Mouse (Mus musculus): ENCODE data around the gene Ccdc171. TPM values are rescaled to one million over a fixed set of nuclear protein-coding genes. Genes with fewer than 3 reads are reported as not detected.
"Not testable (repeated sequence)": the region's sequence is repeated elsewhere in the genome, so short reads cannot be mapped to it uniquely, and the experiment has no call there.

Ccdc171 gene
- polyA plus RNA-seq, 1 experiment: 2.1 TPM

- Histone ChIP-seq H3K27me3 (ENCODE audit: control insufficient read depth, insufficient read depth, low read length) (no peaks in the 10 kb centered on the region), H3K4me1 (ENCODE audit: control insufficient read depth, insufficient read depth, low read length) (no peaks in the 10 kb centered on the region), H3K27ac (ENCODE audit: insufficient read depth, low read length) (no peak overlapping the region), H3K4me3 (replicated peaks; ENCODE audit: insufficient read depth, low read depth, low read length) (no peak overlapping the region)
- 41% methylated on average over 13 of the region's 13 CpGs for WGBS
- no peak for DNase-seq
- TF ChIP-seq POLR2A (IDR thresholded peaks at IDR 0.05; ENCODE audit: borderline replicate concordance, insufficient read depth, low read length) (no peak), CTCF (IDR thresholded peaks at IDR 0.05; ENCODE audit: borderline replicate concordance, insufficient read depth, low read depth, low read length) (no peak)
Measured at GRCm38 (mm10) chr4:83567190-83568113, 42.1 kb downstream of the Ccdc171 start.

GRCm38 (mm10) chr4:83568145-83568544, 42.8 kb downstream of the Ccdc171 start:
- 13% methylated on average over 9 of the region's 9 CpGs for WGBS
- H3K27me3 ChIP-seq (ENCODE audit: control insufficient read depth, insufficient read depth, low read length); H3K27ac ChIP-seq (ENCODE audit: insufficient read depth, low read length); H3K4me3 ChIP-seq (replicated peaks; ENCODE audit: insufficient read depth, low read depth, low read length); DNase-seq; H3K4me1 ChIP-seq (ENCODE audit: control insufficient read depth, insufficient read depth, low read length): not testable (repeated sequence)

GRCm38 (mm10) chr4:83570569-83570968, 45.2 kb downstream of the Ccdc171 start:
- H3K27me3 ChIP-seq (ENCODE audit: control insufficient read depth, insufficient read depth, low read length): no peaks in the 10 kb centered on the region
- H3K4me1 ChIP-seq (ENCODE audit: control insufficient read depth, insufficient read depth, low read length): no peaks in the 10 kb centered on the region
- WGBS: 58% methylated on average over 6 of the region's 6 CpGs
- H3K4me3 ChIP-seq (replicated peaks; ENCODE audit: insufficient read depth, low read depth, low read length): no peak overlapping the region
- DNase-seq: peak in 1 of 2 experiments; percentile 26
- no peak for TF ChIP-seq POLR2A (IDR thresholded peaks at IDR 0.05; ENCODE audit: borderline replicate concordance, insufficient read depth, low read length)
- no peak for TF ChIP-seq CTCF (IDR thresholded peaks at IDR 0.05; ENCODE audit: borderline replicate concordance, insufficient read depth, low read depth, low read length)
- no peak overlapping the region for H3K27ac ChIP-seq (ENCODE audit: insufficient read depth, low read length)

GRCm38 (mm10) chr4:83571033-83571432, 45.7 kb downstream of the Ccdc171 start:
- no peak overlapping the region for H3K27ac ChIP-seq (ENCODE audit: insufficient read depth, low read length)
- no peak overlapping the region for H3K4me3 ChIP-seq (replicated peaks; ENCODE audit: insufficient read depth, low read depth, low read length)
- no peaks in the 10 kb centered on the region for H3K27me3 ChIP-seq (ENCODE audit: control insufficient read depth, insufficient read depth, low read length)
- DNase-seq: no peak
- H3K4me1 ChIP-seq (ENCODE audit: control insufficient read depth, insufficient read depth, low read length): no peaks in the 10 kb centered on the region
- WGBS: 95% methylated on average over 5 of the region's 5 CpGs
- TF ChIP-seq CTCF (IDR thresholded peaks at IDR 0.05; ENCODE audit: borderline replicate concordance, insufficient read depth, low read depth, low read length): no peak
- no peak for TF ChIP-seq POLR2A (IDR thresholded peaks at IDR 0.05; ENCODE audit: borderline replicate concordance, insufficient read depth, low read length)

- no peaks in the 10 kb centered on the region for H3K27me3 ChIP-seq (ENCODE audit: control insufficient read depth, insufficient read depth, low read length)
- WGBS: 56% methylated on average over 6 of the region's 6 CpGs
- H3K27ac ChIP-seq (ENCODE audit: insufficient read depth, low read length): no peak overlapping the region
- TF ChIP-seq POLR2A (IDR thresholded peaks at IDR 0.05; ENCODE audit: borderline replicate concordance, insufficient read depth, low read length) (no peak), CTCF (IDR thresholded peaks at IDR 0.05; ENCODE audit: borderline replicate concordance, insufficient read depth, low read depth, low read length) (no peak)
- no peaks in the 10 kb centered on the region for H3K4me1 ChIP-seq (ENCODE audit: control insufficient read depth, insufficient read depth, low read length)
- no peak overlapping the region for H3K4me3 ChIP-seq (replicated peaks; ENCODE audit: insufficient read depth, low read depth, low read length)
- DNase-seq: no peak
Measured at GRCm38 (mm10) chr4:83572521-83572920, 47.2 kb downstream of the Ccdc171 start.

- no peak overlapping the region for H3K4me3 ChIP-seq (replicated peaks; ENCODE audit: insufficient read depth, low read depth, low read length)
- no peaks in the 10 kb centered on the region for H3K27me3 ChIP-seq (ENCODE audit: control insufficient read depth, insufficient read depth, low read length)
- no peak for DNase-seq
- no peaks in the 10 kb centered on the region for H3K4me1 ChIP-seq (ENCODE audit: control insufficient read depth, insufficient read depth, low read length)
- H3K27ac ChIP-seq (ENCODE audit: insufficient read depth, low read length): no peak overlapping the region
- 70% methylated on average over 3 of the region's 3 CpGs for WGBS
- TF ChIP-seq CTCF (IDR thresholded peaks at IDR 0.05; ENCODE audit: borderline replicate concordance, insufficient read depth, low read depth, low read length): no peak
- TF ChIP-seq POLR2A (IDR thresholded peaks at IDR 0.05; ENCODE audit: borderline replicate concordance, insufficient read depth, low read length): no peak
Measured at GRCm38 (mm10) chr4:83576315-83576714, 51.0 kb downstream of the Ccdc171 start.

- TF ChIP-seq POLR2A (IDR thresholded peaks at IDR 0.05; ENCODE audit: borderline replicate concordance, insufficient read depth, low read length): no peak
- no peak for TF ChIP-seq CTCF (IDR thresholded peaks at IDR 0.05; ENCODE audit: borderline replicate concordance, insufficient read depth, low read depth, low read length)
- no peaks in the 10 kb centered on the region for H3K4me1 ChIP-seq (ENCODE audit: control insufficient read depth, insufficient read depth, low read length)
- no peak overlapping the region for H3K27ac ChIP-seq (ENCODE audit: insufficient read depth, low read length)
- WGBS: 30% methylated on average over 1 of the region's 1 CpGs
- no peak overlapping the region for H3K4me3 ChIP-seq (replicated peaks; ENCODE audit: insufficient read depth, low read depth, low read length)
- no peak for DNase-seq
- no peaks in the 10 kb centered on the region for H3K27me3 ChIP-seq (ENCODE audit: control insufficient read depth, insufficient read depth, low read length)
Measured at GRCm38 (mm10) chr4:83580157-83580556, 54.8 kb downstream of the Ccdc171 start.

GRCm38 (mm10) chr4:83587563-83587962, 62.2 kb downstream of the Ccdc171 start:
- no peaks in the 10 kb centered on the region for H3K27me3 ChIP-seq (ENCODE audit: control insufficient read depth, insufficient read depth, low read length)
- no peak overlapping the region for H3K4me3 ChIP-seq (replicated peaks; ENCODE audit: insufficient read depth, low read depth, low read length)
- no peaks in the 10 kb centered on the region for H3K4me1 ChIP-seq (ENCODE audit: control insufficient read depth, insufficient read depth, low read length)
- WGBS: 97% methylated on average over 1 of the region's 1 CpGs
- DNase-seq: no peak
- TF ChIP-seq CTCF (IDR thresholded peaks at IDR 0.05; ENCODE audit: borderline replicate concordance, insufficient read depth, low read depth, low read length) (no peak), POLR2A (IDR thresholded peaks at IDR 0.05; ENCODE audit: borderline replicate concordance, insufficient read depth, low read length) (no peak)
- H3K27ac ChIP-seq (ENCODE audit: insufficient read depth, low read length): no peak overlapping the region
